Mouse (Mus musculus) ES-E14 (cell line): Measurements from ENCODE around the gene Grik5.

Experiments used
- CHD2 ChIP-seq: IDR thresholded peaks from 2 replicates; pipeline ENCODE4 v1.6.1; 2014; ENCODE audit warnings: mild to moderate bottlenecking, low read depth, low read length, inconsistent platforms
- HCFC1 ChIP-seq: IDR thresholded peaks from 2 replicates; pipeline ENCODE4 v1.6.1; 2012; ENCODE audit warnings: low read length, inconsistent platforms, borderline replicate concordance; ENCODE audit not compliant: insufficient read depth
- MAFK ChIP-seq: IDR thresholded peaks from 2 replicates; pipeline ENCODE4 v1.6.1; 2014; ENCODE audit warnings: mild to moderate bottlenecking, low read depth, low read length, inconsistent platforms; ENCODE audit not compliant: insufficient read depth
- ZNF384 ChIP-seq: IDR thresholded peaks from 2 replicates; pipeline ENCODE4 v1.6.1; 2012; ENCODE audit warnings: low read depth, low read length, inconsistent platforms

DNA sequence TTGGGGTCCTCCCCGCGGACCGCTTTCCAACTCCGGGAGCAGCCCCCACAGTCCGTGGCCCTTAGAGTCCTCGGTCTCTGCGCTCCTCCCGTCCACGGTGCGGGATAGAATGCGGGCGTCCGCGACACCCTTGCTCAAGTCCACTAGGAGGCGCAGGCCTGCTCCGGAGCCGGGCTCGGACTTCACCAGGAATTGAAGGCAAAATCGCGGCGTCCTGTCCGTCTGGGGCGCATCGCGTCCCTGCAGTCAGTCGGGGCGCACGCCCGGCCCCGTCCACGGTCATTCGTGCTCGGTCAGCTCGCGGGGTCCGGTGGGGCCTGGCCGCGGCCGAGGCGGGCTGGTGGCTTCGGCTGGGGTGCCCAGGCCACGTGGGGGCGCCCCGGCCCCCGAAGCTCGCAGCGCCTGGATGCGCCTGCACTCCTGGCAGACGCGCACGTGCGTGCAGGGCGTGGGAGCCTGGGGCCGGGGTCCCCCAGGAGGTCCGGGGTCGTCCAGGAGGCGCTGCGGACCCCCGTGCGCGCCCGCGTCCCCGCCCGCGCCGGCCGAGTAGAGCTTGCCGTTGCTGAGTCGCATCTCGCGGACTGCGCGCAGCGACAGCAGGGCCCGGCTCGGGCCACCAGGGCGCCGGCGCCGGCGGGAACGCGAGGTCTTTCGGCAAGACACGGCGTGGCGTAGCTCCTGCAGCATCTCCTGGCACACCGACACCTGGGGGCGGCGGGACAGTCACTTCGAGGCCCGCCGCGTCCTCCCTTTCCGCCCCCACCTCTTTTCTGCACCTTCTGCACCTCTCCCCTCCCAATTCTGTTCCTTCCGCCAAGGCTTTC is 61.8 kb downstream of the Grik5 start:
- TF ChIP-seq MAFK, result no peak
- TF ChIP-seq ZNF384, result no peak
- no peak for TF ChIP-seq HCFC1
- no peak for TF ChIP-seq CHD2
